Mouse (Mus musculus) hindbrain, embryonic 16.5 days (tissue): ENCODE results near the gene Myh7b. TPM values are rescaled to one million over a fixed set of nuclear protein-coding genes. Genes with fewer than 3 reads are reported as not detected.

Experiments used
- ATAC-seq: fragments of 200-750 bp; cut with Nextera tagmentation; 2 replicates; pipeline ENCODE4 v1.8.0; 2017; ENCODE audit warnings: moderate TSS enrichment, moderate library complexity
- H3K27ac ChIP-seq: fragments of 300-500 bp; sonication (generic); 2 replicates; pipeline ENCODE4 v1.5.1; 2014; ENCODE audit warnings: low read depth, mild to moderate bottlenecking, control low read depth, low read length, moderate library complexity
- H3K27me3 ChIP-seq: fragments of 300-500 bp; sonication (generic); replicated peaks from 2 replicates; pipeline ENCODE4 v1.6.1; 2014; ENCODE audit warnings: low read length; ENCODE audit not compliant: control insufficient read depth, insufficient read depth
- H3K36me3 ChIP-seq: fragments of 300-500 bp; sonication (generic); 2 replicates; pipeline ENCODE4 v1.6.1; 2014; ENCODE audit warnings: mild to moderate bottlenecking, low read length, moderate library complexity, mixed read lengths; ENCODE audit not compliant: control insufficient read depth, insufficient read depth
- H3K4me1 ChIP-seq: fragments of 300-500 bp; sonication (generic); 2 replicates; pipeline ENCODE4 v1.6.1; 2014; ENCODE audit warnings: low read depth, low read length; ENCODE audit not compliant: control insufficient read depth, insufficient read depth
- H3K4me2 ChIP-seq: fragments of 300-500 bp; sonication (generic); 2 replicates; pipeline ENCODE4 v1.6.1; 2014; ENCODE audit warnings: mild to moderate bottlenecking, low read length, control low read depth, moderate library complexity
- H3K4me3 ChIP-seq: fragments of 300-500 bp; sonication (generic); 2 replicates; pipeline ENCODE4 v1.5.1; 2014; ENCODE audit warnings: mild to moderate bottlenecking, low read length, control low read depth, moderate library complexity
- H3K9ac ChIP-seq: fragments of 300-500 bp; sonication (generic); 2 replicates; pipeline ENCODE4 v1.6.1; 2014; ENCODE audit warnings: low read depth, mild to moderate bottlenecking, control low read depth, low read length, moderate library complexity
- H3K9me3 ChIP-seq: fragments of 300-500 bp; sonication (generic); 2 replicates; pipeline ENCODE4 v1.6.1; 2014; ENCODE audit warnings: mild to moderate bottlenecking, low read length, moderate library complexity; ENCODE audit not compliant: control insufficient read depth
- WGBS: fragments of 180-500 bp; shearing (Covaris S2); extraction: QIAGEN DNeasy Blood & Tissue Kit; methylation state at CpG from one replicate; pipeline ENCODE4 v1.1.7; 2014; 5-methylcytosine and 5-hydroxymethylcytosine counted together
- polyA plus RNA-seq: library from polyadenylated mRNA; unstranded; fragments of >200 nt; fragmentation: Nextera tagmentation; extraction: Ambion mirVana; gene quantifications from 2 replicates; pipeline ENCODE4 v1.2.1, GENCODE M21; 2015

Myh7b gene
- polyA plus RNA-seq, 1 experiment from 2014 or later: 1.7 TPM

DNA sequence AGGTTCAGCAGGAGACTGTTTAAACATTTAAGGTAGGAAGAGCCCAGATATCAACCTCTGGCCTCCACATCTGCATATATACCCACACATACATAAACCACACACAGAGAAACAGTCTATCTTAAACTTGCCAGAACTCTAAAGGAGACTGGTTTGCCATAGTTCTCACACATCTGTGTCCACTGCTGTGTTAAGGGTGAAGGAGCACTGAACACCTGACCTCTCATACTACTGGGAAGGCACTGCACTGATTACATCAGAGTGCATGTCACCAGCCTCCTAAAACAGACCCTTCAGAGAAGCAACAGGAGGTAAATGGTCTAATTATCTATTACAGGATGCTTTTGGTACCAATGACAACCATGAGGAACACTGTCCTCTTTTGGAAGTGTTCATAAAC lies 25.9 kb downstream of the Myh7b start:
- no peak for ATAC-seq
- H3K4me3 ChIP-seq: no peak overlapping the region
- peaks cover 63% of the 10 kb centered on the region for H3K36me3 ChIP-seq

DNA sequence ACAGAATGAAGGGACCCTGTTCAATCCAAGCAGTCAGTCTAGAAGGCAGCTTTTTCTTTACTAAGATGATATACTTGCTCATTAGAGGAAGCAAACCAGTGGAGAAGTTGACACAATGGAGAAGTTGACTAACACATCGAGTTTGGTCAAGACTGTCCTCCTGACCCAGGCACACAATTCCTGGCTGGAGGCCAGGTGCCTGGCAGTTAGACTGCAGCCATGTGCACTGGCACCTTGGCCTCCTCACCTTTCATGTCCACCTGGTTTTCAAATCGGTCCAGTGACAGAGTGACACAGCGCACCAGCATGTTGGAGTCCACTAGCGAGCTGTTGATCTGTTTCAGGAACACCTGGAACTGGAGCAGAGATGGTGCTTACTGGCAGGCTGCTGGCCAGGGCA lies 26.4 kb downstream of the Myh7b start:
- no peak overlapping the region for H3K9ac ChIP-seq
- peaks cover 60% of the 10 kb centered on the region for H3K36me3 ChIP-seq
- no peak for ATAC-seq
- H3K27ac ChIP-seq: no peak overlapping the region
- peaks cover 17% of the 10 kb centered on the region for H3K27me3 ChIP-seq
- H3K9me3 ChIP-seq: no peaks in the 10 kb centered on the region
- no peaks in the 10 kb centered on the region; the same call in 1 of the 2 replicates for H3K4me1 ChIP-seq
- H3K4me3 ChIP-seq: no peak overlapping the region
- WGBS: 94% methylated on average over 4 of the region's 4 CpGs
- H3K4me2 ChIP-seq: no peak overlapping the region

More for the DNA sequence above, 25.9 kb downstream of the Myh7b start:
- Histone ChIP-seq H3K4me2 (no peak overlapping the region), H3K9ac (no peak overlapping the region), H3K4me1 (no peaks in the 10 kb centered on the region; the same call in 1 of the 2 replicates), H3K27ac (no peak overlapping the region), H3K9me3 (no peaks in the 10 kb centered on the region), H3K27me3 (peaks cover 22% of the 10 kb centered on the region)

DNA sequence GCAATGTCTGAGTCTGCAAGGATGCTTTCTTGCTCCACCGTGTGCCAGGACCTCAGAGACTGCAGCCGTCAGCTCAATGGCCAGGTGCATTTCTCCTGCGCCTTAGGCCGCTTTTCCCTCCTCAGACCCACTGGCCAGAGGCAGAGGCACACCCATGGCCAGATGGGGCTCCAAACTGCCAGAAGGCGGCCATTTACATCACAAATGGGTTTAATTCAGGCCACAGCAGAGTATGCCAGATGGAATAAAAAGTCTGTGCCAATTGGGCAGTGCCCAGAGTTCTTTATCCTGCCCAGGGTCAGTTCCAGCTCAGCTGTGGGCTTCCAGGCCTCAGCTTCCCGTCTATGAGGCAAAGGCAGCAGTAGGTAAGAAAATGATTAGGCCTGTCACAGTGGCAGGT lies 29.6 kb downstream of the Myh7b start:
- H3K4me1 ChIP-seq: no peaks in the 10 kb centered on the region; the same call in 1 of the 2 replicates
- H3K4me2 ChIP-seq: no peak overlapping the region
- no peaks in the 10 kb centered on the region for H3K9me3 ChIP-seq
- no peaks in the 10 kb centered on the region for H3K27me3 ChIP-seq
- H3K27ac ChIP-seq: peak overlapping the region; percentile 42; the same call in 1 of the 2 replicates
- peaks cover 52% of the 10 kb centered on the region for H3K36me3 ChIP-seq
- no peak overlapping the region for H3K9ac ChIP-seq
- 48% methylated on average over 6 of the region's 6 CpGs for WGBS
- peak; percentile 70 for ATAC-seq
- no peak overlapping the region for H3K4me3 ChIP-seq

DNA sequence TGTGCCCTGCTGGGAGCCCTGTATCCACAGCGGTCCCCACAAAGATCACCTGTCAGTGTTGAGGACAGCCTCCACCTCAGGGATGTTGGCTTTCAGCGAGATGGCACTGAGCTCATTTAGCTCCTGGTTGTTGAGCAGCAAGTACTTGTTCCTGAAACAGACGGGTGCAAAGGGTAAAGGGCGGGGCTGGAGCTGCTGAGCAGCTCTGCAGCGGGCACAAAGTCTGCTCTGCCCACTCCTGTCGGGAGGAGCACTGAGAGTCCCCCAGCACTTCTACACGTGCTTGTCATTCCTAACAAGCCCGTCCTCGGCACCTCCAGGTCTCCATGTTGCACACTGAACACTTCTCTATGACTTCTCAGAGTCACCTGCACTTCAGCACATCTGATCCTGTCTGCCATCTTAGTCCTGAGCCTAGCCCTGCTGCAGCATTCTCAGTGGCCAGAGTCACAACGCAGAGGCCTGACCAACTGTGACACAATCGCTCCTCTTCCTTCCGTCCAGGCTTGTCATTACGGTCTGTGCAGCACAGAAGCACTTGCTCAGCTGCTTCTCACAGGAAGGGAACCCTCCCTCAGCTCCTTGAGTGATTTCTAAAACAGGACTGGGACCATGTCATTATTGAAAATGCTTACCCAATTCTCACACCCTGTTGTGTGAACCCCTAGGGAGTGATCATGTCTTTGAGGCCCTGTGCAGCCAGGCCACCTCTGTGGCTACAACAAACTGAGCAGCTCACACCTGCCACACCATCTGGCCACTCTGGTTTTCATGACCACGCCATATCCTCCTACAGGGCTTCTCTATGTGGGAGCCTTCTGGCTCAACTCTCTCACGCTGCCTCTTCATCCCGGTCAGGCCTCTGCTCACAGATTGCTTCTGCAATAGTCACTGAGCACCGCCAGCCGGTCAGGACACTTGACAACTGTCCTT lies 30.8 kb downstream of the Myh7b start:
- Histone ChIP-seq H3K27ac (peak overlapping the region; percentile 30), H3K4me3 (no peak overlapping the region), H3K36me3 (peaks cover 45% of the 10 kb centered on the region), H3K9ac (no peak overlapping the region), H3K4me1 (no peaks in the 10 kb centered on the region; the same call in 1 of the 2 replicates), H3K4me2 (no peak overlapping the region), H3K9me3 (no peaks in the 10 kb centered on the region), H3K27me3 (no peaks in the 10 kb centered on the region)
- peak; percentile 59; the same call in 1 of the 2 replicates for ATAC-seq
- WGBS: 58% methylated on average over 18 of the region's 18 CpGs

DNA sequence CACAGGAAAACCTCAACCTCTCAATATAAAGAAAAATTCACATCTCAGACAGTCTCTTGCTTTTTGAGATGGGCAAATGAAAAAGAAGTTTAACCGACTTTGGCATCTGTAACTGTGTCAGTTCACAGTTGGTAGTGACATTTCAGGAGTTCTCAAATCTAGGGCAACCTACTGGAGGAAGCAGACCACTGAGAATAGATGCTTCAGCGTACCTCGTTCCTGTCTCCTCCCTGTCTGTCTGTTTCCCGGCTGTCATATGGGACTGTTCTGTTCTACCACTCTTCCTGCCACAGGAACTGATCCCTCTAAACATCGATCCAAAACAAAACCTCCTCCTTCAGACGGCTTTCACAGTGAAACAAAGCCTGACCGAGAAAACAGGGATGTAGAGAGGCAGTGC lies 34.7 kb downstream of the Myh7b start:
- no peaks in the 10 kb centered on the region for H3K27me3 ChIP-seq
- H3K4me1 ChIP-seq: no peaks in the 10 kb centered on the region
- peaks cover 39% of the 10 kb centered on the region for H3K36me3 ChIP-seq

DNA sequence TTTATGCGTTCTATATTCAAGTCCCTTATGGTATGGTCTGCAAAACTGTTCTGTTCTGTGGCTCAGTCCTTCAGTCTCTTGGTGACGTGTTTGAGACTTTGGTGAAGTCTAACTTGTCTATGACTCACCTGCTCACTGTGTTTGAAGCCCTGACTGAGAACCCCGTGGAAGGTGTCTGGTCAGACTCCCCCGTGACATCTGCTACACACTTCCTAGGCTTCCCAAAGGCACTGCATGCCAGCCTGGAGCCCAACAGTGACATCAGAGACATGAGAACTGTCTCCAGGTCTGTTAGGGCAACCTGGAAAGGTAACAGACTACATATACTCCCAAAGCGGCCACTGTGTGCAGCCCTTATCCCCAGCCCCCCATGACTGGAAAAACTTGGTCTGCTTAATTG lies 41.6 kb downstream of the Myh7b start:
- Histone ChIP-seq H3K36me3 (peaks cover 42% of the 10 kb centered on the region), H3K9ac (no peak overlapping the region), H3K27me3 (no peaks in the 10 kb centered on the region), H3K4me3 (no peak overlapping the region), H3K27ac (no peak overlapping the region), H3K4me2 (no peak overlapping the region), H3K4me1 (no peaks in the 10 kb centered on the region), H3K9me3 (no peaks in the 10 kb centered on the region)
- WGBS: 97% methylated on average over 5 of the region's 5 CpGs
- ATAC-seq: no peak

More for the DNA sequence above, 34.7 kb downstream of the Myh7b start:
- Histone ChIP-seq H3K9me3 (no peaks in the 10 kb centered on the region), H3K4me2 (no peak overlapping the region), H3K4me3 (no peak overlapping the region), H3K9ac (no peak overlapping the region), H3K27ac (no peak overlapping the region)
- 87% methylated on average over 7 of the region's 7 CpGs for WGBS
- no peak for ATAC-seq

DNA sequence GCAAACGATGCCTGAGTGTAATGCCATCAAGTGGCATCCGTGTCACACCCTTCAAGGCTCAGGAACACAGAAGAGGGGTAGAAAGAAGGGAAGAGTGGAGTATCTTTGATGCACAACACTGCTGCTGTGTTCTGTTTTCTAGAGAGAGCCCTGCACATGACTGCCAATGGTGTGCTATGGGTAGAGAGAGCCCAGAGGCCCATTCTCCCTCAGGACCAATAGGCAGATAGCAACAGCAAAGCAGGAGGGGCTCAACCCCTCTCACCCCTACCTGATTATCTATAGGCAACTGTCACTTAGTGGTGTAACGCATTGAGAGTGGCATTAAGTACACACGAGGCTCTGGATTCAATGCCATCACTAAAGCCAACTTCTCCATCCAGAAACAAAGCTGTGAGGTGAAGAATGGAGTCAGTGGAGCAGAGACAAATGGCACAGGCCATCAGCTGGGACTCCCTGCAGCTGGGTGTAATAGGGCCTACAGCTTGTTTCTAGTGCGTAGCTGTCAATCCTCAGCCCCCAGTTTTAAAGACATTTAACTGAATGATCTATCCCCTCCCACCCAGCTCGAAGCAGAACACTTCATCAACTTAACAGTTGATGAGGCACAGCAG lies 44.9 kb downstream of the Myh7b start:
- no peak for ATAC-seq
- H3K9me3 ChIP-seq: no peaks in the 10 kb centered on the region
- peaks cover 32% of the 10 kb centered on the region for H3K36me3 ChIP-seq
- 42% methylated on average over 6 of the region's 6 CpGs for WGBS
- no peaks in the 10 kb centered on the region for H3K4me1 ChIP-seq
- H3K4me2 ChIP-seq: no peak overlapping the region
- H3K27ac ChIP-seq: no peak overlapping the region
- H3K9ac ChIP-seq: no peak overlapping the region
- H3K27me3 ChIP-seq: no peaks in the 10 kb centered on the region
- no peak overlapping the region for H3K4me3 ChIP-seq

DNA sequence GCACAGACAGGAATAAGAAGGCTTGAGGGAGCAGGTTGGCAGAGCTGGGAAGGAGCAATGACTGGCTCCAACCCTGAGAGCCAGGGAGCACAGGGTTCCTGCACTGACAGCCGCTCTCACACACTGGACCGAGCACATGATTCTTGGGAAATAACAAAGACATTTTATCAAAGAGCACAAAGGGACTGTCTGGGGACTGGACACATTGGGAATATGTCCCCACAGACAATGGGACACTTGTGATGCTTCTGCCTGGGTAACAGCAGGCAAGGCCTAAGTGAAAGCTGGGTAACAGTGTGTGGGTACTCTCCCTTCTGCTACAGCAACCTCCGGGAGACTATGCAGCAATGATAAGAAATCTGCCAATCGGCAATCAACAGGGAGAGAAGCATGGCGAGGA lies 51.4 kb downstream of the Myh7b start:
- Histone ChIP-seq H3K27me3 (no peaks in the 10 kb centered on the region), H3K36me3 (peaks cover 39% of the 10 kb centered on the region), H3K9ac (no peak overlapping the region), H3K27ac (no peak overlapping the region), H3K9me3 (no peaks in the 10 kb centered on the region), H3K4me1 (no peaks in the 10 kb centered on the region), H3K4me3 (no peak overlapping the region), H3K4me2 (no peak overlapping the region)
- no peak for ATAC-seq
- WGBS: 75% methylated on average over 5 of the region's 5 CpGs

DNA sequence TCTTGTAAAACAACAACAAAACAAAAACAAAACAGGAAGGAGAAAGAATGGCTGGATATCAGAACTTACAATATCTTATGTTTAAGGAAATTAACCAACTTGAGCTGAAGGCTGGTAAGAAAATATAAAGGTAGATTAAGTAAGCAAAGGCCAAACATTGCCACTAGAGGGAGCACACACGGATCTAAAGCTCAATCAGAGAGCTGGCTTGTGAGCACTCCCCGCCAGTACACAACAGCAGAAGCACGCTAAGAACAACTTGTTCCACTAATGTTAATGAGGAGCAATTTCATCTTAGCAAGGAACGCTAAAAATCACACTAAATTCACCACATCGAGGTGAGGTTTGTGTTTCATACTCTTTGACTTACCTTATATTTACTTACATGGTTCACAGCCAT lies 52.1 kb downstream of the Myh7b start:
- Histone ChIP-seq H3K9me3 (no peaks in the 10 kb centered on the region), H3K27ac (no peak overlapping the region), H3K36me3 (peaks cover 41% of the 10 kb centered on the region), H3K4me3 (no peak overlapping the region), H3K4me1 (no peaks in the 10 kb centered on the region), H3K27me3 (no peaks in the 10 kb centered on the region), H3K9ac (no peak overlapping the region), H3K4me2 (no peak overlapping the region)
- 15% methylated on average over 5 of the region's 5 CpGs for WGBS
- ATAC-seq: peak; percentile 52; the same call in 1 of the 2 replicates
